Mouse (Mus musculus) bone marrow macrophage, adult 2 months (primary cell): Measurements from ENCODE around the gene Camsap1. TPM values are rescaled to one million over a fixed set of nuclear protein-coding genes. Genes with fewer than 3 reads are reported as not detected.

ENCODE experiments used
- H3K27ac ChIP-seq: 2 replicates; pipeline ENCODE4 v1.5.1; 2012; ENCODE audit warnings: low read depth, low read length; ENCODE audit not compliant: insufficient read depth
- H3K4me1 ChIP-seq: 2 replicates; pipeline ENCODE4 v1.6.1; 2012; ENCODE audit warnings: low read length; ENCODE audit not compliant: control insufficient read depth, insufficient read depth
- H3K4me3 ChIP-seq: 2 replicates; pipeline ENCODE4 v1.5.1; 2012; ENCODE audit warnings: mild to moderate bottlenecking, low read length, moderate library complexity; ENCODE audit not compliant: insufficient read depth
- CTCF ChIP-seq: IDR thresholded peaks from 2 replicates; pipeline ENCODE4 v1.5.1; 2012; ENCODE audit warnings: low read depth, mild to moderate bottlenecking, low read length, moderate library complexity
- POLR2A ChIP-seq: IDR thresholded peaks from 2 replicates; pipeline ENCODE4 v1.6.1; 2012; ENCODE audit warnings: mild to moderate bottlenecking, low read depth, low read length, borderline replicate concordance
- polyA plus RNA-seq: library from polyadenylated mRNA; stranded (reverse); fragments of >200 nt; gene quantifications from 2 replicates; pipeline ENCODE4 v1.2.4, GENCODE M21; 2012; ENCODE audit not compliant: missing spikeins, insufficient read depth, insufficient read length

Gene Camsap1
- polyA plus RNA-seq, 1 experiment, result 12.0 TPM

- TF ChIP-seq CTCF (no peak), POLR2A (no peak)
- H3K4me1 ChIP-seq, result no peaks in the 10 kb centered on the region
- H3K27ac ChIP-seq, result no peak overlapping the region
- H3K4me3 ChIP-seq, result no peak overlapping the region
Measured at GRCm38 (mm10) chr2:25898970-25899369, 84.1 kb downstream of the Camsap1 start.

GRCm38 (mm10) chr2:25892440-25892839, 90.6 kb downstream of the Camsap1 start:
- H3K4me3 ChIP-seq, result no peak overlapping the region
- H3K27ac ChIP-seq, result no peak overlapping the region
- no peaks in the 10 kb centered on the region for H3K4me1 ChIP-seq
- TF ChIP-seq CTCF, result no peak
- TF ChIP-seq POLR2A, result no peak

GRCm38 (mm10) chr2:25888144-25888543, 94.9 kb downstream of the Camsap1 start:
- H3K4me3 ChIP-seq, result no peak overlapping the region
- TF ChIP-seq POLR2A, result no peak
- no peak for TF ChIP-seq CTCF
- no peaks in the 10 kb centered on the region for H3K4me1 ChIP-seq
- H3K27ac ChIP-seq, result no peak overlapping the region

GRCm38 (mm10) chr2:25887226-25887625, 95.9 kb downstream of the Camsap1 start:
- TF ChIP-seq POLR2A (no peak), CTCF (no peak)
- H3K4me1 ChIP-seq, result no peaks in the 10 kb centered on the region
- no peak overlapping the region for H3K27ac ChIP-seq
- H3K4me3 ChIP-seq, result no peak overlapping the region

- H3K4me3 ChIP-seq, result no peak overlapping the region
- TF ChIP-seq CTCF (no peak), POLR2A (no peak)
- no peak overlapping the region for H3K27ac ChIP-seq
- H3K4me1 ChIP-seq, result no peaks in the 10 kb centered on the region
Measured at GRCm38 (mm10) chr2:25884756-25885155, 98.3 kb downstream of the Camsap1 start.

- no peak overlapping the region for H3K27ac ChIP-seq
- no peaks in the 10 kb centered on the region for H3K4me1 ChIP-seq
- TF ChIP-seq POLR2A (no peak), CTCF (no peak)
- no peak overlapping the region for H3K4me3 ChIP-seq
Measured at GRCm38 (mm10) chr2:25882276-25882675, 100.8 kb downstream of the Camsap1 start.

- TF ChIP-seq POLR2A (no peak), CTCF (no peak)
- no peaks in the 10 kb centered on the region for H3K4me1 ChIP-seq
- H3K4me3 ChIP-seq, result no peak overlapping the region
- no peak overlapping the region for H3K27ac ChIP-seq
Measured at GRCm38 (mm10) chr2:25879061-25879460, 104.0 kb downstream of the Camsap1 start.

GRCm38 (mm10) chr2:25878516-25878915, 104.6 kb downstream of the Camsap1 start:
- no peak overlapping the region for H3K4me3 ChIP-seq
- no peaks in the 10 kb centered on the region for H3K4me1 ChIP-seq
- TF ChIP-seq CTCF, result no peak
- TF ChIP-seq POLR2A, result no peak
- H3K27ac ChIP-seq, result no peak overlapping the region

GRCm38 (mm10) chr2:25877736-25878268, 105.3 kb downstream of the Camsap1 start:
- Histone ChIP-seq H3K27ac (no peak overlapping the region), H3K4me1 (no peaks in the 10 kb centered on the region), H3K4me3 (no peak overlapping the region)
- TF ChIP-seq POLR2A, result no peak
- no peak for TF ChIP-seq CTCF

GRCm38 (mm10) chr2:25877250-25877735, 105.8 kb downstream of the Camsap1 start:
- H3K4me1 ChIP-seq, result no peaks in the 10 kb centered on the region
- H3K4me3 ChIP-seq, result no peak overlapping the region
- H3K27ac ChIP-seq, result no peak overlapping the region
- no peak for TF ChIP-seq CTCF
- no peak for TF ChIP-seq POLR2A

Other genes with a start within 250 kb of the Camsap1 start
- not detected in 2 replicates for gene Obp2b, start 246.3 kb downstream of the Camsap1 start, polyA plus RNA-seq
- gene Lcn3, start 217.7 kb downstream of the Camsap1 start, polyA plus RNA-seq, result not detected in 2 replicates
- gene Lcn11, start 206.3 kb downstream of the Camsap1 start, polyA plus RNA-seq, result not detected in 2 replicates
- not detected in 2 replicates for gene Gm13539, start 201.0 kb downstream of the Camsap1 start, polyA plus RNA-seq
- not detected in 2 replicates for gene Glt6d1, start 167.4 kb downstream of the Camsap1 start, polyA plus RNA-seq
- not detected in 2 replicates for gene Lcn9, start 160.1 kb downstream of the Camsap1 start, polyA plus RNA-seq
- not detected in 2 replicates for gene Sohlh1, start 136.0 kb downstream of the Camsap1 start, polyA plus RNA-seq
- gene Kcnt1, start 119.5 kb downstream of the Camsap1 start, polyA plus RNA-seq, result not detected in 2 replicates
- gene Ubac1, start 38.5 kb upstream of the Camsap1 start, polyA plus RNA-seq, result 42.9 and 45.5 TPM in 2 replicates
- gene Nacc2, start 139.9 kb upstream of the Camsap1 start, polyA plus RNA-seq, result 17.8 and 18.0 TPM in 2 replicates
- not detected in 2 replicates for gene Lhx3, start 225.0 kb upstream of the Camsap1 start, polyA plus RNA-seq